In genomic region chr1:71650741-71651140, GRCm38 (mm10) we compare ENCODE assay signal across 7 mouse cellular contexts. TPM values are rescaled to one million over a fixed set of nuclear protein-coding genes. Genes with fewer than 3 reads are reported as not detected.
DNase-seq lines count a peak whose midpoint lies in the region; ATAC-seq and TF ChIP-seq lines count a peak whose summit lies in the region.

No protein-coding gene starts in this region.

- H3K27ac ChIP-seq in midbrain, embryonic 12.5 days (replicated peaks), result no peak overlapping the region
- H3K27ac ChIP-seq in midbrain, embryonic 16.5 days (ENCODE audit: low read length), result no peak overlapping the region
- H3K27ac ChIP-seq in forebrain, embryonic 16.5 days (ENCODE audit: low read length), result no peak overlapping the region
- no peak overlapping the region; the same call in 1 of the 2 replicates for H3K27ac ChIP-seq in limb, embryonic 13.5 days
- no peak overlapping the region for H3K27ac ChIP-seq in cerebellum, adult 2 months (ENCODE audit: insufficient read depth, low read length)

- peaks cover 13% of the 10 kb centered on the region for H3K4me1 ChIP-seq in midbrain, embryonic 12.5 days
- H3K4me1 ChIP-seq in midbrain, embryonic 16.5 days (ENCODE audit: control insufficient read depth, insufficient read depth, low read length), result peaks cover 8% of the 10 kb centered on the region
- peaks cover 12% of the 10 kb centered on the region for H3K4me1 ChIP-seq in forebrain, embryonic 16.5 days (replicated peaks; ENCODE audit: control insufficient read depth, insufficient read depth, low read length)
- peaks cover 32% of the 10 kb centered on the region for H3K4me1 ChIP-seq in limb, embryonic 13.5 days
- H3K4me1 ChIP-seq in cerebellum, adult 2 months (ENCODE audit: control insufficient read depth, insufficient read depth, low read length), result no peaks in the 10 kb centered on the region

- H3K9ac ChIP-seq in midbrain, embryonic 12.5 days (replicated peaks), result no peak overlapping the region
- no peak overlapping the region for H3K9ac ChIP-seq in midbrain, embryonic 16.5 days (ENCODE audit: low read depth, low read length)
- no peak overlapping the region for H3K9ac ChIP-seq in forebrain, embryonic 16.5 days (replicated peaks; ENCODE audit: low read depth, low read length)
- peak overlapping the region; percentile 94 for H3K9ac ChIP-seq in limb, embryonic 13.5 days

- peaks cover 39% of the 10 kb centered on the region for H3K27me3 ChIP-seq in midbrain, embryonic 12.5 days
- peaks cover 13% of the 10 kb centered on the region for H3K27me3 ChIP-seq in midbrain, embryonic 16.5 days (ENCODE audit: control insufficient read depth, insufficient read depth, low read depth, low read length)
- no peaks in the 10 kb centered on the region; the same call in 1 of the 2 replicates for H3K27me3 ChIP-seq in forebrain, embryonic 16.5 days (replicated peaks; ENCODE audit: control insufficient read depth, insufficient read depth, low read length)
- no peaks in the 10 kb centered on the region for H3K27me3 ChIP-seq in limb, embryonic 13.5 days
- H3K27me3 ChIP-seq in cerebellum, adult 2 months (ENCODE audit: control insufficient read depth, insufficient read depth, low read length), result no peaks in the 10 kb centered on the region

- H3K36me3 ChIP-seq in midbrain, embryonic 12.5 days, result peaks cover 15% of the 10 kb centered on the region; the same call in 1 of the 2 replicates
- no peaks in the 10 kb centered on the region for H3K36me3 ChIP-seq in midbrain, embryonic 16.5 days (ENCODE audit: control insufficient read depth, insufficient read depth, low read length)
- no peaks in the 10 kb centered on the region for H3K36me3 ChIP-seq in forebrain, embryonic 16.5 days (ENCODE audit: control insufficient read depth, insufficient read depth)
- peaks cover 51% of the 10 kb centered on the region for H3K36me3 ChIP-seq in limb, embryonic 13.5 days

- TF ChIP-seq POLR2A in cerebellum, adult 2 months (IDR thresholded peaks at IDR 0.05; ENCODE audit: borderline replicate concordance, insufficient read depth, low read length), result no peak

- no peak for TF ChIP-seq CTCF in cerebellum, adult 2 months (IDR thresholded peaks at IDR 0.05; ENCODE audit: borderline replicate concordance, insufficient read depth, low read depth, low read length)

- H3K9me3 ChIP-seq in midbrain, embryonic 12.5 days, result no peaks in the 10 kb centered on the region
- no peaks in the 10 kb centered on the region for H3K9me3 ChIP-seq in midbrain, embryonic 16.5 days (replicated peaks; ENCODE audit: control insufficient read depth, low read length, poor library complexity, severe bottlenecking)
- no peaks in the 10 kb centered on the region for H3K9me3 ChIP-seq in forebrain, embryonic 16.5 days (ENCODE audit: control insufficient read depth, low read length)
- no peaks in the 10 kb centered on the region for H3K9me3 ChIP-seq in limb, embryonic 13.5 days

- H3K4me3 ChIP-seq in midbrain, embryonic 12.5 days, result no peak overlapping the region
- no peak overlapping the region for H3K4me3 ChIP-seq in midbrain, embryonic 16.5 days (ENCODE audit: low read depth, low read length)
- H3K4me3 ChIP-seq in forebrain, embryonic 16.5 days (replicated peaks; ENCODE audit: low read length), result no peak overlapping the region
- peak overlapping the region; percentile 79 for H3K4me3 ChIP-seq in limb, embryonic 13.5 days
- H3K4me3 ChIP-seq in cerebellum, adult 2 months (replicated peaks; ENCODE audit: insufficient read depth, low read depth, low read length), result no peak overlapping the region

- no peak for ATAC-seq in midbrain, embryonic 12.5 days (ENCODE audit: low FRiP score, low read depth)
- ATAC-seq in midbrain, embryonic 16.5 days, result no peak
- ATAC-seq in forebrain, embryonic 16.5 days, result no peak
- no peak for ATAC-seq in limb, embryonic 13.5 days (ENCODE audit: low FRiP score, low read depth)

- peak overlapping the region; percentile 32 for H3K4me2 ChIP-seq in midbrain, embryonic 12.5 days (replicated peaks)
- no peak overlapping the region for H3K4me2 ChIP-seq in midbrain, embryonic 16.5 days (ENCODE audit: low read length)
- peak overlapping the region; percentile 21; the same call in 1 of the 2 replicates for H3K4me2 ChIP-seq in forebrain, embryonic 16.5 days (ENCODE audit: low read length)
- peak overlapping the region; percentile 80 for H3K4me2 ChIP-seq in limb, embryonic 13.5 days (replicated peaks)

- WGBS in midbrain, embryonic 12.5 days, result 21% methylated on average over 6 of the region's 6 CpGs
- WGBS in midbrain, embryonic 16.5 days, result 36% methylated on average over 6 of the region's 6 CpGs
- 43% methylated on average over 6 of the region's 6 CpGs for WGBS in forebrain, embryonic 16.5 days
- 15% methylated on average over 6 of the region's 6 CpGs for WGBS in limb, embryonic 13.5 days
- WGBS in cerebellum, adult 2 months, result 45% methylated on average over 6 of the region's 6 CpGs

- DNase-seq in cerebellum, adult 2 months, result no peak
- no peak for DNase-seq in urinary bladder, adult 2 months (ENCODE audit: low spot score)
- no peak for DNase-seq in layer of hippocampus, postnatal 10 days (ENCODE audit: low spot score in 2 of 2)

RNA-seq across cellular contexts. Expression of gene Fn1, which starts 2.3 kb away (rescaled TPM):
- 91.1 and 108 TPM in 2 replicates for polyA plus RNA-seq in midbrain, embryonic 12.5 days (2016; fragmentation: Nextera tagmentation; extraction: Ambion mirVana)
- polyA plus RNA-seq in midbrain, embryonic 16.5 days (2015; fragmentation: Nextera tagmentation; extraction: Ambion mirVana), result 26.0 and 28.8 TPM in 2 replicates
- polyA plus RNA-seq in forebrain, embryonic 16.5 days (2015; fragmentation: Nextera tagmentation; extraction: Ambion mirVana), result 39.4 and 47.5 TPM in 2 replicates
- 219 and 234 TPM in 2 replicates for polyA plus RNA-seq in limb, embryonic 13.5 days (2015; fragmentation: Nextera tagmentation; extraction: Ambion mirVana)
- 25.5 and 27.7 TPM in 2 replicates for polyA plus RNA-seq in cerebellum, adult 2 months (2012; rRNA removed)
- 689 and 872 TPM in 2 replicates for polyA plus RNA-seq in urinary bladder, adult 2 months (2012; rRNA removed)
- total RNA-seq in layer of hippocampus, postnatal 10 days (2021), result 100 to 1,000 TPM; 130 to 131 TPM
